Mouse (Mus musculus): ENCODE measurements at regions not wholly inside any gene's neighbourhood (a gene's known extent, or its start where the extent isn't known, plus 50 kb on each side); places are given as distances from the start of the nearest gene placed in this dataset.

DNA sequence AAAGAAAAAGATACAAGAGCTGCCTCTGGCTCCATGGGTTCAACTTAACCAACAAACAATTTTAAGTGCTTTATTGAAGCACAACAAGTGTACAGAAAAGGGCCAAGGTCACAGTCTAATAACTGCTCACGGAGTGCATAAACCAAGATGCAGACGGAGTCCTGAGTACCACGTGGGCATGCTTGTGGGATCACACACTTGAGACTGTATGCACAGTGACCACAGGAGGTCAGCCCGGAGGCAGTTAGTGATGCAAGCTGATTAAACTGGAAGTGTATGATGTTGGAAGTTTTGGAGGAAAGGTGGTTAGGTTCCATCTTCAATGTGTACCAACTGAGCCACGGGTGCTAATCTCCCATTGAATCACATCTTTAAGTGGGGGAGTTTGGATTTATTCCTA, 146.9 kb downstream of the Gm815 start:
- TF ChIP-seq POU5F1 (IDR thresholded peaks at IDR 0.05; ENCODE audit: borderline replicate concordance, low read length) (no peak), NANOG (IDR thresholded peaks at IDR 0.05; ENCODE audit: borderline replicate concordance, low read length) (no peak), CTCF (conservative IDR thresholded peaks at IDR 0.05; ENCODE audit: low read length) (no peak)
- Histone ChIP-seq H3K4me1 (replicated peaks; ENCODE audit: low read depth, low read length) (no peaks in the 10 kb centered on the region), H3K9me3 (ENCODE audit: low read length) (no peaks in the 10 kb centered on the region), H3K36me3 (ENCODE audit: insufficient read depth, low read length) (no peaks in the 10 kb centered on the region), H3K4me3 (replicated peaks; ENCODE audit: low read length) (no peak overlapping the region), H3K27me3 (ENCODE audit: insufficient read depth, low read length) (no peaks in the 10 kb centered on the region)

DNA sequence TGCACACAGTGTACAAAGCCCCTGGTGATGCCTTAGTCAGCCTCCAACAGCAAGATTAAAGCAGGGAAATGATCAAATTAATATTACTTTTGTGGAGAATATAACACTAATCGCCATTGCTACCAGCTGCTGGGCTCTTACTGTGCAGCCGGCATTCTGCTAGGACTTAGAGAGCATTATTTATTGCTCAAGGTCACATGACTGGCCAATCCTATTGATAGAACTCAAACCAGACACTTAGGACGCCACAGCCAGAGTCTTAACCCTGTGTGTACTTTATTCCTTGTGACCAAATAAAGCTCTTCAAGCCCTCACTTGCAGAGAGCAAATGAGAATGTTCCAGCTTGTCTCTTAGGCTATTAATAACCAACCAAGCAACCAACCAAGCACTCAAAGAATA, 152.6 kb downstream of the Gm815 start:
- no peaks in the 10 kb centered on the region for H3K36me3 ChIP-seq (ENCODE audit: insufficient read depth, low read length)
- no peaks in the 10 kb centered on the region for H3K27me3 ChIP-seq (ENCODE audit: insufficient read depth, low read length)
- no peaks in the 10 kb centered on the region for H3K9me3 ChIP-seq (ENCODE audit: low read length)
- no peak for TF ChIP-seq NANOG (IDR thresholded peaks at IDR 0.05; ENCODE audit: borderline replicate concordance, low read length)
- TF ChIP-seq CTCF (conservative IDR thresholded peaks at IDR 0.05; ENCODE audit: low read length), result no peak
- no peak for TF ChIP-seq POU5F1 (IDR thresholded peaks at IDR 0.05; ENCODE audit: borderline replicate concordance, low read length)
- no peak overlapping the region for H3K4me3 ChIP-seq (replicated peaks; ENCODE audit: low read length)
- no peaks in the 10 kb centered on the region for H3K4me1 ChIP-seq (replicated peaks; ENCODE audit: low read depth, low read length)

DNA sequence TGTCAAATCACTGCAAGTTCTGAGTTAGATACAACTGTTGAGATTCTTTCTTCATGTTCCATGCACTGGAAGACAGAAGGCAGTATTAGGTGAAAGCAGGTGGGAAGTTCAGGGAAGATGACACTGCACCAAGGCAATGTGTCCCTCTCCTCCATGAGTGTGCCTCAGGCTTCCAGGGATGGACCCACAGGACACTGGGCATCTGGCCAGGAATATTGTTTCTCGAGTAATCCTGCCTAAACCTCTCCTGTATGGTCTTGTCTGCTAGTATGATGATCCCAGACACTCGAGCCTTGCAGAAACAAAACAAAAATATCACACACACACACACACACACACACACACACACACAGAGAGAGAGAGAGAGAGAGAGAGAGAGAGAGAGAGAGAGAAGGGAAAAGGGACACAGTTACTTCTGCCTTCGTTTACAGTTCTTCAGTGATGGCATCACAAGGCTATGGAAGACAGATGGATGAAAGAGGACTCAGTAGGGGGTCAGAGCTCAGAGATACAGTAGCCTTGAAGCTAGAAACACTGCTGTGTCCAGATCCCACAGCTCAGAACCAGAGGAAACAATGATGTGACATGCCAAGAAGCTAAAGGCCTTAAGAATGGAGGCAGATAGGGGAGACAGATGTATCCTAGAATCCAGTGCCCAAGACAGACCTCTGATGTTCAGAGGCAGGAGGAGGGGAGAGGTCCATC, 154.8 kb downstream of the Gm815 start:
- TF ChIP-seq NANOG (IDR thresholded peaks at IDR 0.05; ENCODE audit: borderline replicate concordance, low read length), result no peak
- Histone ChIP-seq H3K4me3 (replicated peaks; ENCODE audit: low read length) (no peak overlapping the region), H3K4me1 (replicated peaks; ENCODE audit: low read depth, low read length) (no peaks in the 10 kb centered on the region), H3K27me3 (ENCODE audit: insufficient read depth, low read length) (no peaks in the 10 kb centered on the region), H3K36me3 (ENCODE audit: insufficient read depth, low read length) (no peaks in the 10 kb centered on the region), H3K9me3 (ENCODE audit: low read length) (no peaks in the 10 kb centered on the region)

DNA sequence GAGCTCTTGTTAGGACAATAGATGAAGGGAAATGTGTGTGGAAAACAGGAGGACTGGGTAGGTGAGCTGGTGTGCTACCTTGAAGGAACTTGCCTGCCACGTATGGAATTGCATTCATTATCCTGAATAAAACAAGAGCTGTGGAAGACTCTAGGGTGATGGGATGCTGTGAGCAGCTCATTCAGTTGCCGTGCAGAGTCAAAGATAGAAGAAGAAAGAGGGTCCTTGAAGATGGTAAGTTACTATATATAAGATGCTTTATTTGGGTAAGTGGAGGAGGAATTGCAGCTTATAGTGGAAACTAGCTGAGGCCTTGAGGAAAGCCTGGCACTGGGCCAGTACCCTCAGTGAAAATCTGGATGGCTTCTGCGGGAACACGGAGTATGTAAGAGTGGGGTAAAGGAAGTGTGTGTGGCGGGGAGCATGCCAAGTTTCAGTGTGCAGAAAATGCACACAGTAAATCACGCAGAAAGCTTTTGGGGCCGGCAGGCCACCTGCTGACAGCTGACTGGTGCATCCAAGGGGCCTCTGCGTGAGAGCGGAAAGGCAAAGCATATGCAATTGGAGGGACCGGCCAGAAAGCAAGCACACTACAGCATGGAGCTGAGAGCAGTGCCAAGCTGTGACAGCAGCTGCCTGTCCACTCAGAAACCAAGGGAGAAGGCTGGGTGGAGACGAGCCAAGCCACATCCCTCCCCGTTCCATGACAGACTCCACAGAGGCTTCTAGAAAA, 149.7 kb upstream of the Vldlr start:
- H3K36me3 ChIP-seq (ENCODE audit: insufficient read depth, low read length), result no peaks in the 10 kb centered on the region
- H3K4me1 ChIP-seq (replicated peaks; ENCODE audit: low read depth, low read length), result no peaks in the 10 kb centered on the region
- TF ChIP-seq NANOG (IDR thresholded peaks at IDR 0.05; ENCODE audit: borderline replicate concordance, low read length), result no peak
- TF ChIP-seq POU5F1 (IDR thresholded peaks at IDR 0.05; ENCODE audit: borderline replicate concordance, low read length), result no peak
- no peak for TF ChIP-seq CTCF (conservative IDR thresholded peaks at IDR 0.05; ENCODE audit: low read length)
- H3K27me3 ChIP-seq (ENCODE audit: insufficient read depth, low read length), result no peaks in the 10 kb centered on the region
- H3K4me3 ChIP-seq (replicated peaks; ENCODE audit: low read length), result no peak overlapping the region
- no peaks in the 10 kb centered on the region for H3K9me3 ChIP-seq (ENCODE audit: low read length)

DNA sequence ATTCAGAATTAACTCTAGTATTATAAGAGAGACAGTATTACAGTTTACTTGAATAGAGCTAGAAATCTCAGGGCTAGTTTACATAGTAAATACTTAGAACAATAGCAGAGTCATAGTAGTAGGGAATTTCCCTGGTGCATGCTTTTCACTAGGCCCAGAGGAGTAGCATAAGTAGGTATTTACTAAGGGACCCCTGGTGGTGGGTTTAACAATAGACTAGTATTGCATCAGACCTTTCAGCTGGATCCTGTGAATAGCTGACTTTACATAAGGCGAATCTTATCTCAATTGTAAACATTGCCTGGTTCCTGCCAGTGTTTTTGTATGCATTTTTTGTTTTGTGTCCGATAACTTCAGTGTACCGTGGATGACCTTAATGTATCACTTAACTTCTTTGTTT, 143.0 kb upstream of the Vldlr start:
- TF ChIP-seq CTCF (conservative IDR thresholded peaks at IDR 0.05; ENCODE audit: low read length) (no peak), POU5F1 (IDR thresholded peaks at IDR 0.05; ENCODE audit: borderline replicate concordance, low read length) (no peak), NANOG (IDR thresholded peaks at IDR 0.05; ENCODE audit: borderline replicate concordance, low read length) (no peak)
- Histone ChIP-seq H3K4me1 (replicated peaks; ENCODE audit: low read depth, low read length) (no peaks in the 10 kb centered on the region), H3K36me3 (ENCODE audit: insufficient read depth, low read length) (no peaks in the 10 kb centered on the region), H3K4me3 (replicated peaks; ENCODE audit: low read length) (no peak overlapping the region), H3K9me3 (ENCODE audit: low read length) (no peaks in the 10 kb centered on the region), H3K27me3 (ENCODE audit: insufficient read depth, low read length) (no peaks in the 10 kb centered on the region)

DNA sequence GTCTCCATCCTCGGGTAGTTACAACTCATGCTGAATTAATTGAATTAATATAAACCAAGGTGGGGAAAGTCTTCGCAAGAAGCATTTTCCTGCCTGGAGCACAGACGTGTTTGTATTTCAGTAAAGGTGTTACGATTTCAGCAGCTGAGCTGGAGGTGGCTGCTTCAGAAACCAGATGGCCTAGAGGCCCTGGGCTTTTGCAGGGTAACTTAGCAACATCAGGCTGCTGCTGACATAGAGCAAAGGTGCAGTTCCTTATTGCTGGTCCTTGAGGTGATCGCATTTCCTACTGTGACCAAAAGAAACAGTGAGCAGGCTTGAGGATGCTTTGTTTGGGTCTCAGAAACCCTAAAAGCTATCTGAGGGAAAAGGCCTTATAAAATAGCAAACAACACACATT, 141.3 kb upstream of the Vldlr start:
- Histone ChIP-seq H3K9me3 (ENCODE audit: low read length) (no peaks in the 10 kb centered on the region), H3K4me3 (replicated peaks; ENCODE audit: low read length) (no peak overlapping the region), H3K4me1 (replicated peaks; ENCODE audit: low read depth, low read length) (no peaks in the 10 kb centered on the region), H3K27me3 (ENCODE audit: insufficient read depth, low read length) (no peaks in the 10 kb centered on the region), H3K36me3 (ENCODE audit: insufficient read depth, low read length) (no peaks in the 10 kb centered on the region)
- TF ChIP-seq CTCF (conservative IDR thresholded peaks at IDR 0.05; ENCODE audit: low read length), result no peak
- TF ChIP-seq POU5F1 (IDR thresholded peaks at IDR 0.05; ENCODE audit: borderline replicate concordance, low read length), result no peak
- no peak for TF ChIP-seq NANOG (IDR thresholded peaks at IDR 0.05; ENCODE audit: borderline replicate concordance, low read length)

DNA sequence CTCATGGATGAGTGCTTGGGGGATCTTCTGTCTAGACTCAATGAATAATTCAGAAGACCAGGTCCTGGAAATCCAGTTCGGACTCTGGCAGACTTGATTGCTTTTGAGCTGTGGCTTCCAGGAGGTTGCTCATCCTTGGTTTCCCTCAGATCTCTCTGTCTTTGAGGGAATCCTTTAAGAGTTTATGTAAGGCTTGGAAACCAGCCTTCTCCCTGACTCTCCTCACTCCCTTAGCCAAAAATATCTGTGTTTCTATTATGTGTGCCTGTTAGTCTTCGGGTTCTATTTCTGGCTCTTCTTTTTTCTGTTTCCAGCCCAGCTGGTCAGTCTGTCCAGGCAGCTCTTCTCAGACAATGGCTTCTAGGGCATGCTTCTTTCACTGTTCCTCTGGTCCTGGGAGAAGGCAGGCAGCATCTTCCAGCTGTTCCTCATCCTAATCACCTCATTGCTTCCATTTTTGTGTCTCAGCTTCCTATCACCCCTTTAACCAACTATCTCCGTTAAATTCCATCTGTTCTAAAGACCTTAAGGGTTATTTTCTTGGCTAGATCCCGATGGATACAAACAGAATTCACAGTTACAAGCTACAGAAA, 139.3 kb upstream of the Vldlr start:
- TF ChIP-seq POU5F1 (IDR thresholded peaks at IDR 0.05; ENCODE audit: borderline replicate concordance, low read length) (no peak), NANOG (IDR thresholded peaks at IDR 0.05; ENCODE audit: borderline replicate concordance, low read length) (no peak), CTCF (conservative IDR thresholded peaks at IDR 0.05; ENCODE audit: low read length) (no peak)
- no peaks in the 10 kb centered on the region for H3K27me3 ChIP-seq (ENCODE audit: insufficient read depth, low read length)
- H3K4me3 ChIP-seq (replicated peaks; ENCODE audit: low read length), result no peak overlapping the region
- no peaks in the 10 kb centered on the region for H3K36me3 ChIP-seq (ENCODE audit: insufficient read depth, low read length)
- H3K4me1 ChIP-seq (replicated peaks; ENCODE audit: low read depth, low read length), result no peaks in the 10 kb centered on the region
- no peaks in the 10 kb centered on the region for H3K9me3 ChIP-seq (ENCODE audit: low read length)

DNA sequence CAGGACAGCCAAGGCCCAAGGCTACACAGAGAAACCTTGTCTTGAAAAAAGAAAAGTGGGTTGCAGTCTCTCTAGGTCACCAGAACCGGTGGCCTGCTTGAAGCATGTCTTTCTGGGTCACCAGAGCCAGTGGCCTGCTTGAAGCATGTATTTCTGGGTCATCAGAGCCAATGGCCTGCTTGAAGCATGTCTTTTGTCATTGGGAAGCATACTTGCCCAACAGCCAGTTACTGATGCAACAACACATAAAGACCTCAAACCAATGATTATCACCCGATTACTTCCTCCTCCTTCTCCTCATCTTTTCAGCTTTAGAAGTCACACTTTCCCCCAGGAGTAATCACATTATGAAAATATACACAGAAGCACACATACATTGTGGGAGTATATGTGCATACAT, 128.9 kb upstream of the Vldlr start:
- H3K4me3 ChIP-seq (replicated peaks; ENCODE audit: low read length), result no peak overlapping the region
- H3K36me3 ChIP-seq (ENCODE audit: insufficient read depth, low read length), result no peaks in the 10 kb centered on the region
- no peaks in the 10 kb centered on the region for H3K9me3 ChIP-seq (ENCODE audit: low read length)
- TF ChIP-seq POU5F1 (IDR thresholded peaks at IDR 0.05; ENCODE audit: borderline replicate concordance, low read length) (no peak), CTCF (conservative IDR thresholded peaks at IDR 0.05; ENCODE audit: low read length) (no peak), NANOG (IDR thresholded peaks at IDR 0.05; ENCODE audit: borderline replicate concordance, low read length) (no peak)
- no peaks in the 10 kb centered on the region for H3K27me3 ChIP-seq (ENCODE audit: insufficient read depth, low read length)
- H3K4me1 ChIP-seq (replicated peaks; ENCODE audit: low read depth, low read length), result no peaks in the 10 kb centered on the region

Measured in E14TG2a.4 (cell line).